Mouse (Mus musculus) lung, postnatal 0 days (tissue): ENCODE data around the gene Calm3.

ENCODE experiments used
- CTCF ChIP-seq: IDR thresholded peaks from 2 replicates; pipeline ENCODE4 v1.5.1; 2016; ENCODE audit warnings: antibody characterized with exemption, mild to moderate bottlenecking
- EP300 ChIP-seq: IDR thresholded peaks from 2 replicates; pipeline ENCODE4 v1.6.1; 2016; ENCODE audit warnings: antibody characterized with exemption, mild to moderate bottlenecking, control low read depth

DNA sequence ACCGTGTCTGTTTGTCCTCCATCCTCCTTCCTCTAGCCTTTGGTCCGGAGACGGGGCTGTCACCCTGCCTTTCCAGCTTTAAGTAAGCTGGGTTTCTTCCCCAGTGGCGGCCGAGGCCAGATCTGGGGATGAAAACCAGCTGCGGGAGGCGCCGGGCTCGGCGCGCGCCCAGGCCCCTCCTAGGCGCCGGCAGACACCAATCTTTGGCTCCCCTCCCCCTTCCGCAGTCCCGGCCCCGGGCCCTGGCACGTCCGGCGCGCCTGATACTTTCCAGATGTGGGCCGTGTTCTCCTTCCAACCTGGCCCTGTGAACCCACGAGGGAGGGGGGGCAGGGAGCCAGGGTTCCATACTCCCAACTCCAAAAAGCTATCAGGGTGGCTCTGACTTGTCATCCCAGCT lies 33.0 kb downstream of the Calm3 start:
- no peak for TF ChIP-seq EP300
- no peak for TF ChIP-seq CTCF
